Mouse (Mus musculus): Measurements from ENCODE around the gene Fbf1. TPM values are rescaled to one million over a fixed set of nuclear protein-coding genes. Genes with fewer than 3 reads are reported as not detected.

Fbf1 gene
- polyA plus RNA-seq, 1 experiment from 2014 or later, result 36.8 TPM

DNA sequence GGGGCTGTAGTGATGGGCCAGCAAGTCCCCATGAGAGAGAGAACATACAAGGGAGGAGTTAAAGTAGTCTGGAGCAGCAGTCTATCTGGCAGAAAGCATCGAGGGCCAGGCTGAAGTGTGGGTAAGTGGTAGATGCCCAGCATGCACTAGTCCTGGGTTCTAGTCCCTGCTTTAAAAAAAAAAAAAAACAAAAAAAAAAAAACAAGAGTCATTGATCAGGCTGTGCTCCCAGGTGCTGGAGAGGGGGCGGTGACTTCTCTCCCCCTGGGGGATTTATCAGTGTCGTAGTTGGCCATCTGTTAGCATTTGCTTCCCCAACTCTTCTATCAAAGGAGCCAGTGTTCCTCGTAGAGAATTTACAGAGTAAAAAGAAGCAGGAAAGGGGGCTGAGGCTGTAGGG is 38.7 kb upstream of the Fbf1 start:
- Histone ChIP-seq H3K27me3 (ENCODE audit: control insufficient read depth, insufficient read depth, low read length) (no peaks in the 10 kb centered on the region), H3K4me3 (ENCODE audit: low read length) (no peak overlapping the region), H3K36me3 (ENCODE audit: control insufficient read depth, insufficient read depth, low read length) (peaks cover 16% of the 10 kb centered on the region), H3K4me1 (ENCODE audit: control insufficient read depth, insufficient read depth, low read length) (no peaks in the 10 kb centered on the region), H3K9me3 (ENCODE audit: control insufficient read depth, low read length) (no peaks in the 10 kb centered on the region), H3K27ac (ENCODE audit: low read depth, low read length) (no peak overlapping the region), H3K4me2 (replicated peaks; ENCODE audit: low read depth, low read length) (no peak overlapping the region), H3K9ac (ENCODE audit: low read depth, low read length) (no peak overlapping the region)
- ATAC-seq (ENCODE audit: low FRiP score, low TSS enrichment), result no peak
- WGBS, result 79% methylated on average over 4 of the region's 4 CpGs

DNA sequence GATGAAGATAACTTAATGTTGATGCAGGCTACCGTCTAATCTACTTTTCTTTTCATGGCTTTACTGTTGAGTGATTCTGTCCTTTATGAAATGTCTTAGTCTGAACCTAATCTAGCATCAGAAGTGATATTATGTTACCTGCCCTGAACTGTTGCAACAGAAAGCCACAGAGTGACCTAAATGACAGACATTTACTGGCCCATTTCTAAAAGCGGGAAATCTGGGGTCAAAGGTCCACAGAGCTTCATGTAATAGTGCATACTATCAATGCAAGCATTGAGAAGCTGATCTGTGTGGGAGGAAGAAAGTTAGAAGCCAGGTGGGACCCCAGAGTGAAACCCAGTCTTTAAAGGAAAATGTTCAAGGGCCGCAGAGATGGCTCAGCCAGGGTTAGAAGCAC is 35.2 kb upstream of the Fbf1 start:
- WGBS, result 78% methylated on average over 3 of the region's 3 CpGs
- Histone ChIP-seq H3K4me2 (replicated peaks; ENCODE audit: low read depth, low read length) (no peak overlapping the region), H3K27ac (ENCODE audit: low read depth, low read length) (no peak overlapping the region), H3K4me3 (ENCODE audit: low read length) (no peak overlapping the region), H3K9me3 (ENCODE audit: control insufficient read depth, low read length) (no peaks in the 10 kb centered on the region), H3K36me3 (ENCODE audit: control insufficient read depth, insufficient read depth, low read length) (peaks cover 16% of the 10 kb centered on the region), H3K9ac (ENCODE audit: low read depth, low read length) (no peak overlapping the region), H3K27me3 (ENCODE audit: control insufficient read depth, insufficient read depth, low read length) (no peaks in the 10 kb centered on the region), H3K4me1 (ENCODE audit: control insufficient read depth, insufficient read depth, low read length) (peaks cover 1% of the 10 kb centered on the region; the same call in 1 of the 2 replicates)
- no peak for ATAC-seq (ENCODE audit: low FRiP score, low TSS enrichment)

- H3K27ac ChIP-seq (ENCODE audit: low read depth, low read length), result no peak overlapping the region
- 77% methylated on average over 2 of the region's 2 CpGs for WGBS
- H3K4me1 ChIP-seq (ENCODE audit: control insufficient read depth, insufficient read depth, low read length), result peaks cover 11% of the 10 kb centered on the region; the same call in 1 of the 2 replicates
Measured at GRCm38 (mm10) chr11:116201151-116201550, 33.2 kb upstream of the Fbf1 start.

GRCm38 (mm10) chr11:116198639-116199531 is 30.9 kb upstream of the Fbf1 start, which contains the start of the genes Ten1 and Acox1:
Gene Ten1, plus strand, starts transcription at chr11:116198855.
Gene Acox1, minus strand, starts transcription at chr11:116199045.
- under 1% methylated on average over 62 of the region's 62 CpGs for WGBS
- H3K9ac ChIP-seq (ENCODE audit: low read depth, low read length), result peak within 1 kb of the TSS; percentile 77
- ATAC-seq (ENCODE audit: low FRiP score, low TSS enrichment), result peak; percentile 98

More at GRCm38 (mm10) chr11:116201151-116201550, 33.2 kb upstream of the Fbf1 start:
- no peak overlapping the region for H3K4me2 ChIP-seq (replicated peaks; ENCODE audit: low read depth, low read length)
- H3K9me3 ChIP-seq (ENCODE audit: control insufficient read depth, low read length), result no peaks in the 10 kb centered on the region
- H3K27me3 ChIP-seq (ENCODE audit: control insufficient read depth, insufficient read depth, low read length), result no peaks in the 10 kb centered on the region
- H3K4me3 ChIP-seq (ENCODE audit: low read length), result no peak overlapping the region
- peaks cover 14% of the 10 kb centered on the region for H3K36me3 ChIP-seq (ENCODE audit: control insufficient read depth, insufficient read depth, low read length)
- ATAC-seq (ENCODE audit: low FRiP score, low TSS enrichment), result no peak
- no peak overlapping the region for H3K9ac ChIP-seq (ENCODE audit: low read depth, low read length)

GRCm38 (mm10) chr11:116198132-116198531 is 30.2 kb upstream of the Fbf1 start:
- Histone ChIP-seq H3K27ac (ENCODE audit: low read depth, low read length) (peak overlapping the region; percentile 86), H3K4me3 (ENCODE audit: low read length) (peak overlapping the region; percentile 50), H3K4me2 (replicated peaks; ENCODE audit: low read depth, low read length) (peak overlapping the region; percentile 78), H3K9me3 (ENCODE audit: control insufficient read depth, low read length) (no peaks in the 10 kb centered on the region), H3K4me1 (ENCODE audit: control insufficient read depth, insufficient read depth, low read length) (peaks cover 11% of the 10 kb centered on the region; the same call in 1 of the 2 replicates), H3K9ac (ENCODE audit: low read depth, low read length) (peak overlapping the region; percentile 77), H3K36me3 (ENCODE audit: control insufficient read depth, insufficient read depth, low read length) (peaks cover 11% of the 10 kb centered on the region; the same call in 1 of the 2 replicates), H3K27me3 (ENCODE audit: control insufficient read depth, insufficient read depth, low read length) (no peaks in the 10 kb centered on the region)
- ATAC-seq (ENCODE audit: low FRiP score, low TSS enrichment), result no peak
- WGBS, result 20% methylated on average over 13 of the region's 13 CpGs

More at GRCm38 (mm10) chr11:116198639-116199531, 30.9 kb upstream of the Fbf1 start, which contains the start of the genes Ten1 and Acox1:
- Histone ChIP-seq H3K36me3 (ENCODE audit: control insufficient read depth, insufficient read depth, low read length) (peaks cover 11% of the 10 kb centered on the region; the same call in 1 of the 2 replicates), H3K4me2 (replicated peaks; ENCODE audit: low read depth, low read length) (peak within 1 kb of the TSS; percentile 78), H3K9me3 (ENCODE audit: control insufficient read depth, low read length) (no peaks in the 10 kb centered on the region), H3K4me1 (ENCODE audit: control insufficient read depth, insufficient read depth, low read length) (peaks cover 11% of the 10 kb centered on the region; the same call in 1 of the 2 replicates), H3K4me3 (ENCODE audit: low read length) (peak within 1 kb of the TSS; percentile 50), H3K27me3 (ENCODE audit: control insufficient read depth, insufficient read depth, low read length) (no peaks in the 10 kb centered on the region), H3K27ac (ENCODE audit: low read depth, low read length) (peak within 1 kb of the TSS; percentile 86)

GRCm38 (mm10) chr11:116197584-116197906 is 29.6 kb upstream of the Fbf1 start:
- Histone ChIP-seq H3K9ac (ENCODE audit: low read depth, low read length) (no peak overlapping the region), H3K27me3 (ENCODE audit: control insufficient read depth, insufficient read depth, low read length) (no peaks in the 10 kb centered on the region), H3K4me3 (ENCODE audit: low read length) (no peak overlapping the region; the same call in 1 of the 2 replicates), H3K9me3 (ENCODE audit: control insufficient read depth, low read length) (no peaks in the 10 kb centered on the region), H3K4me2 (replicated peaks; ENCODE audit: low read depth, low read length) (peak overlapping the region; percentile 78; the same call in 1 of the 2 replicates), H3K36me3 (ENCODE audit: control insufficient read depth, insufficient read depth, low read length) (peaks cover 11% of the 10 kb centered on the region; the same call in 1 of the 2 replicates), H3K4me1 (ENCODE audit: control insufficient read depth, insufficient read depth, low read length) (peaks cover 11% of the 10 kb centered on the region; the same call in 1 of the 2 replicates), H3K27ac (ENCODE audit: low read depth, low read length) (no peak overlapping the region)
- WGBS, result 87% methylated on average over 6 of the region's 6 CpGs
- ATAC-seq (ENCODE audit: low FRiP score, low TSS enrichment), result no peak

GRCm38 (mm10) chr11:116196866-116197583 is 29.1 kb upstream of the Fbf1 start:
- no peak overlapping the region; the same call in 1 of the 2 replicates for H3K4me3 ChIP-seq (ENCODE audit: low read length)
- no peak overlapping the region for H3K9ac ChIP-seq (ENCODE audit: low read depth, low read length)

DNA sequence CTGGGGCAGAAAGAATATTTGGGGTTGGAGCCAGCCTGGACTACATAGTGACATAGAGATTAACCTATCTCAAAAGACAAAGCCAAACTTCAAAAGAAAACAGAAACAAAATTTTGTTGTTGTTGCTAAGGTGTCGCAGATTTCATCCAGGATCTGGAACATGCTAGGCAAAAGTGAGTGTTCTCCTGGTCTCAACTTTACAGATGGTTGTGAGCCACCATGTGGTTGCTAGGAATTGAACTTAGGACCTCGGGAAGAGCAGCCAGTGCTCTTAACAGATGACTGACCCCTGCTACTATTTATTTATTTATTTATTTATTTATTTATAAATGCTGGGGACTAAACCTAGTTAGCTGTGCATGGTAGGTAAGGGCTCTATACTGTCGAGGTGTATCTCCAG is 28.4 kb upstream of the Fbf1 start:
- H3K9ac ChIP-seq (ENCODE audit: low read depth, low read length), result no peak overlapping the region
- WGBS, result 88% methylated on average over 3 of the region's 3 CpGs
- H3K27ac ChIP-seq (ENCODE audit: low read depth, low read length), result no peak overlapping the region
- peaks cover 11% of the 10 kb centered on the region; the same call in 1 of the 2 replicates for H3K36me3 ChIP-seq (ENCODE audit: control insufficient read depth, insufficient read depth, low read length)
- no peak for ATAC-seq (ENCODE audit: low FRiP score, low TSS enrichment)
- no peaks in the 10 kb centered on the region for H3K9me3 ChIP-seq (ENCODE audit: control insufficient read depth, low read length)
- H3K4me2 ChIP-seq (replicated peaks; ENCODE audit: low read depth, low read length), result no peak overlapping the region
- H3K4me3 ChIP-seq (ENCODE audit: low read length), result no peak overlapping the region
- no peaks in the 10 kb centered on the region for H3K27me3 ChIP-seq (ENCODE audit: control insufficient read depth, insufficient read depth, low read length)
- peaks cover 11% of the 10 kb centered on the region; the same call in 1 of the 2 replicates for H3K4me1 ChIP-seq (ENCODE audit: control insufficient read depth, insufficient read depth, low read length)

More at GRCm38 (mm10) chr11:116196866-116197583, 29.1 kb upstream of the Fbf1 start:
- peaks cover 11% of the 10 kb centered on the region; the same call in 1 of the 2 replicates for H3K4me1 ChIP-seq (ENCODE audit: control insufficient read depth, insufficient read depth, low read length)
- WGBS, result 95% methylated on average over 18 of the region's 18 CpGs
- peaks cover 11% of the 10 kb centered on the region; the same call in 1 of the 2 replicates for H3K36me3 ChIP-seq (ENCODE audit: control insufficient read depth, insufficient read depth, low read length)
- no peak overlapping the region for H3K27ac ChIP-seq (ENCODE audit: low read depth, low read length)
- peak overlapping the region; percentile 78; the same call in 1 of the 2 replicates for H3K4me2 ChIP-seq (replicated peaks; ENCODE audit: low read depth, low read length)
- no peak for ATAC-seq (ENCODE audit: low FRiP score, low TSS enrichment)
- no peaks in the 10 kb centered on the region for H3K9me3 ChIP-seq (ENCODE audit: control insufficient read depth, low read length)
- no peaks in the 10 kb centered on the region for H3K27me3 ChIP-seq (ENCODE audit: control insufficient read depth, insufficient read depth, low read length)

Measured in kidney, embryonic 14.5 days (tissue).